10 mouse cellular contexts compared by ENCODE assay signal in genomic region chr17:27859131-27859530, GRCm38 (mm10). TPM values are rescaled to one million over a fixed set of nuclear protein-coding genes. Genes with fewer than 3 reads are reported as not detected.
DNase-seq lines count a peak whose midpoint lies in the region; ATAC-seq and TF ChIP-seq lines count a peak whose summit lies in the region.
"Had no signal": no experiment of that assay in that cellular context is flagged by ENCODE, and none has a peak within 500 bp of the region (broad histone marks: within the 10 kb centered on the region; RNA-seq: fewer than 3 reads in every experiment).

No protein-coding gene starts in this region.

- no peak for TF ChIP-seq EP300 in heart, adult 2 months (IDR thresholded peaks at IDR 0.05; ENCODE audit: insufficient read depth, low read depth, low read length)

- 41% methylated on average over 2 of the region's 2 CpGs for WGBS in heart, embryonic 11.5 days (ENCODE audit: insufficient replicate concordance)
- WGBS in heart, adult 2 months: 73% methylated on average over 2 of the region's 2 CpGs
- 46% methylated on average over 2 of the region's 2 CpGs for WGBS in neural tube, embryonic 12.5 days
- 28% methylated on average over 2 of the region's 2 CpGs for WGBS in neural tube, embryonic 15.5 days
- 21% methylated on average over 2 of the region's 2 CpGs for WGBS in liver, embryonic 12.5 days (ENCODE audit: insufficient replicate concordance)
- 81% methylated on average over 2 of the region's 2 CpGs for WGBS in lung, adult 2 months

- TF ChIP-seq CTCF in heart, adult 2 months (IDR thresholded peaks at IDR 0.05): no peak
- TF ChIP-seq CTCF in lung, adult 2 months (IDR thresholded peaks at IDR 0.05; ENCODE audit: insufficient read depth, low read length): no peak

- no peaks in the 10 kb centered on the region for H3K36me3 ChIP-seq in heart, embryonic 11.5 days (ENCODE audit: control insufficient read depth, insufficient read depth, low read length)
- H3K36me3 ChIP-seq in heart, adult 2 months (ENCODE audit: control insufficient read depth, insufficient read depth, low read length): no peaks in the 10 kb centered on the region
- peaks cover 3% of the 10 kb centered on the region; the same call in 1 of the 2 replicates for H3K36me3 ChIP-seq in neural tube, embryonic 12.5 days
- H3K36me3 ChIP-seq in neural tube, embryonic 15.5 days: peaks cover 7% of the 10 kb centered on the region; the same call in 1 of the 2 replicates
- H3K36me3 ChIP-seq in liver, embryonic 12.5 days: peaks cover 4% of the 10 kb centered on the region

- peak overlapping the region; percentile 39; the same call in 1 of the 2 replicates for H3K9ac ChIP-seq in heart, embryonic 11.5 days (ENCODE audit: low read depth, low read length)
- H3K9ac ChIP-seq in heart, adult 2 months (ENCODE audit: low read depth, low read length): no peak overlapping the region
- no peak overlapping the region for H3K9ac ChIP-seq in neural tube, embryonic 12.5 days
- no peak overlapping the region for H3K9ac ChIP-seq in neural tube, embryonic 15.5 days (replicated peaks)
- H3K9ac ChIP-seq in liver, embryonic 12.5 days: peak overlapping the region; percentile 94

- TF ChIP-seq POLR2A in heart, adult 2 months (IDR thresholded peaks at IDR 0.05; ENCODE audit: insufficient read depth, low read depth, low read length): no peak
- TF ChIP-seq POLR2A in lung, adult 2 months (IDR thresholded peaks at IDR 0.05; ENCODE audit: borderline replicate concordance, extremely low read depth, low read depth, low read length): no peak

- H3K27me3 ChIP-seq in heart, embryonic 11.5 days (ENCODE audit: control insufficient read depth, insufficient read depth, low read length): no peaks in the 10 kb centered on the region
- H3K27me3 ChIP-seq in heart, adult 2 months (ENCODE audit: control insufficient read depth, insufficient read depth, low read length): no peaks in the 10 kb centered on the region
- H3K27me3 ChIP-seq in neural tube, embryonic 12.5 days (replicated peaks): no peaks in the 10 kb centered on the region
- H3K27me3 ChIP-seq in neural tube, embryonic 15.5 days (replicated peaks): no peaks in the 10 kb centered on the region
- H3K27me3 ChIP-seq in liver, embryonic 12.5 days (replicated peaks): no peaks in the 10 kb centered on the region

- no peak for DNase-seq in heart, adult 2 months
- no peak for DNase-seq in lung, adult 2 months
- no peak for DNase-seq in ovary, postnatal 14 days (ENCODE audit: low spot score)
- no peak for DNase-seq in adrenal gland, adult (ENCODE audit: inconsistent age in 2 of 2, low spot score in 1 of 2)
- DNase-seq: kidney, adult 2 months; lung, postnatal 4 days had no signal

- no peak; the same call in 1 of the 2 replicates for ATAC-seq in heart, embryonic 11.5 days (replicated peaks; ENCODE audit: insufficient number of reproducible peaks, low FRiP score, low TSS enrichment)
- ATAC-seq in neural tube, embryonic 12.5 days (ENCODE audit: low FRiP score, low read depth): no peak
- no peak for ATAC-seq in neural tube, embryonic 15.5 days (ENCODE audit: low FRiP score)
- peak; percentile 78 for ATAC-seq in liver, embryonic 12.5 days

- H3K4me1 ChIP-seq in heart, embryonic 11.5 days (ENCODE audit: control insufficient read depth, insufficient read depth, low read length): peaks cover 24% of the 10 kb centered on the region
- H3K4me1 ChIP-seq in heart, adult 2 months (ENCODE audit: control insufficient read depth, insufficient read depth, low read length): peaks cover 6% of the 10 kb centered on the region
- peaks cover 25% of the 10 kb centered on the region for H3K4me1 ChIP-seq in neural tube, embryonic 12.5 days
- peaks cover 35% of the 10 kb centered on the region for H3K4me1 ChIP-seq in neural tube, embryonic 15.5 days
- H3K4me1 ChIP-seq in liver, embryonic 12.5 days: peaks cover 62% of the 10 kb centered on the region
- H3K4me1 ChIP-seq in lung, adult 2 months (ENCODE audit: control insufficient read depth, insufficient read depth, low read length): peaks cover 5% of the 10 kb centered on the region; the same call in 1 of the 2 replicates

- intact Hi-C loops in heart, adult 2 months (cut with DNase I): loop anchor here (5.0 kb wide), 1 partner anchor 48 kb away; the partner anchor contains the start of genes Anks1 and Taf11

- peak overlapping the region; percentile 13; the same call in 1 of the 2 replicates for H3K27ac ChIP-seq in heart, embryonic 11.5 days (ENCODE audit: low read depth, low read length)
- H3K27ac ChIP-seq in heart, adult 2 months: no peak overlapping the region
- no peak overlapping the region for H3K27ac ChIP-seq in neural tube, embryonic 12.5 days
- no peak overlapping the region for H3K27ac ChIP-seq in neural tube, embryonic 15.5 days (replicated peaks)
- peak overlapping the region; percentile 89 for H3K27ac ChIP-seq in liver, embryonic 12.5 days

- 0 out of 2 replicates have a peak overlapping the region, but pooled peaks have one; percentile 8 for H3K4me3 ChIP-seq in heart, embryonic 11.5 days (ENCODE audit: low read depth, low read length)
- H3K4me3 ChIP-seq in heart, adult 2 months: no peak overlapping the region
- no peak overlapping the region for H3K4me3 ChIP-seq in neural tube, embryonic 12.5 days
- no peak overlapping the region for H3K4me3 ChIP-seq in neural tube, embryonic 15.5 days (replicated peaks)
- peak overlapping the region; percentile 94 for H3K4me3 ChIP-seq in liver, embryonic 12.5 days
- H3K4me3 ChIP-seq in lung, adult 2 months (replicated peaks; ENCODE audit: extremely low read depth, low read depth, low read length): no peak overlapping the region

- H3K9me3 ChIP-seq in heart, embryonic 11.5 days (replicated peaks; ENCODE audit: control insufficient read depth, low read length): no peaks in the 10 kb centered on the region
- no peaks in the 10 kb centered on the region for H3K9me3 ChIP-seq in neural tube, embryonic 12.5 days
- H3K9me3 ChIP-seq in neural tube, embryonic 15.5 days (replicated peaks): no peaks in the 10 kb centered on the region
- no peaks in the 10 kb centered on the region for H3K9me3 ChIP-seq in liver, embryonic 12.5 days (replicated peaks)

- H3K79me2 ChIP-seq in heart, adult 2 months (replicated peaks; ENCODE audit: control insufficient read depth, insufficient read depth, low read length): peaks cover 5% of the 10 kb centered on the region

- H3K4me2 ChIP-seq in heart, embryonic 11.5 days: peak overlapping the region; percentile 79
- peak overlapping the region; percentile 94 for H3K4me2 ChIP-seq in neural tube, embryonic 12.5 days (replicated peaks)
- H3K4me2 ChIP-seq in neural tube, embryonic 15.5 days: no peak overlapping the region
- peak overlapping the region; percentile 99 for H3K4me2 ChIP-seq in liver, embryonic 12.5 days

RNA-seq across cellular contexts. Expression of gene Uhrf1bp1, which starts 2.9 kb away (rescaled TPM):
- 3.8 and 4.1 TPM in 2 replicates for polyA plus RNA-seq in heart, embryonic 11.5 days (2014; fragmentation: Nextera tagmentation; extraction: Ambion mirVana)
- 10 to 100 TPM; 14.7 to 19.4 TPM for total RNA-seq in heart, adult 2 months (2021)
- polyA plus RNA-seq in heart, adult 2 months (2012; rRNA removed): 5.3 and 10.1 TPM in 2 replicates
- 7.8 TPM in 2 replicates for polyA plus RNA-seq in neural tube, embryonic 12.5 days (2016; fragmentation: Nextera tagmentation; extraction: Ambion mirVana)
- 6.0 and 6.1 TPM in 2 replicates for polyA plus RNA-seq in neural tube, embryonic 15.5 days (2015; fragmentation: Nextera tagmentation; extraction: Ambion mirVana)
- 4.5 and 5.0 TPM in 2 replicates for polyA plus RNA-seq in liver, embryonic 12.5 days (2016; fragmentation: Nextera tagmentation; extraction: Ambion mirVana)
- polyA plus RNA-seq in lung, adult 2 months (2012; rRNA removed): 8.4 and 8.5 TPM in 2 replicates

RNA-seq across cellular contexts. Expression of gene Snrpc, which starts 21.2 kb away (rescaled TPM):
- polyA plus RNA-seq in heart, embryonic 11.5 days (2014; fragmentation: Nextera tagmentation; extraction: Ambion mirVana): 226 and 242 TPM in 2 replicates
- total RNA-seq in heart, adult 2 months (2021): 10 to 100 TPM; 44.5 to 55.2 TPM
- 43.4 and 52.4 TPM in 2 replicates for polyA plus RNA-seq in heart, adult 2 months (2012; rRNA removed)
- 322 and 330 TPM in 2 replicates for polyA plus RNA-seq in neural tube, embryonic 12.5 days (2016; fragmentation: Nextera tagmentation; extraction: Ambion mirVana)
- polyA plus RNA-seq in neural tube, embryonic 15.5 days (2015; fragmentation: Nextera tagmentation; extraction: Ambion mirVana): 211 and 227 TPM in 2 replicates
- polyA plus RNA-seq in liver, embryonic 12.5 days (2016; fragmentation: Nextera tagmentation; extraction: Ambion mirVana): 200 and 212 TPM in 2 replicates
- polyA plus RNA-seq in lung, adult 2 months (2012; rRNA removed): 81.0 and 90.0 TPM in 2 replicates

RNA-seq across cellular contexts. Expression of gene D17Wsu92e, which starts 38.7 kb away (rescaled TPM):
- 11.8 and 12.5 TPM in 2 replicates for polyA plus RNA-seq in heart, embryonic 11.5 days (2014; fragmentation: Nextera tagmentation; extraction: Ambion mirVana)
- total RNA-seq in heart, adult 2 months (2021): 100 to 1,000 TPM; 136 to 151 TPM
- 112 and 163 TPM in 2 replicates for polyA plus RNA-seq in heart, adult 2 months (2012; rRNA removed)
- polyA plus RNA-seq in neural tube, embryonic 12.5 days (2016; fragmentation: Nextera tagmentation; extraction: Ambion mirVana): 11.5 and 12.1 TPM in 2 replicates
- 9.3 and 12.2 TPM in 2 replicates for polyA plus RNA-seq in neural tube, embryonic 15.5 days (2015; fragmentation: Nextera tagmentation; extraction: Ambion mirVana)
- polyA plus RNA-seq in liver, embryonic 12.5 days (2016; fragmentation: Nextera tagmentation; extraction: Ambion mirVana): 17.1 and 19.5 TPM in 2 replicates
- 95.1 and 131 TPM in 2 replicates for polyA plus RNA-seq in lung, adult 2 months (2012; rRNA removed)

RNA-seq across cellular contexts. Expression of gene Anks1, which starts 50.0 kb away (rescaled TPM):
- 5.5 and 6.9 TPM in 2 replicates for polyA plus RNA-seq in heart, embryonic 11.5 days (2014; fragmentation: Nextera tagmentation; extraction: Ambion mirVana)
- total RNA-seq in heart, adult 2 months (2021): 10 to 100 TPM; 51.6 to 76.4 TPM
- 64.4 and 90.1 TPM in 2 replicates for polyA plus RNA-seq in heart, adult 2 months (2012; rRNA removed)
- polyA plus RNA-seq in neural tube, embryonic 12.5 days (2016; fragmentation: Nextera tagmentation; extraction: Ambion mirVana): 84.6 and 93.6 TPM in 2 replicates
- polyA plus RNA-seq in neural tube, embryonic 15.5 days (2015; fragmentation: Nextera tagmentation; extraction: Ambion mirVana): 46.3 and 50.4 TPM in 2 replicates
- polyA plus RNA-seq in liver, embryonic 12.5 days (2016; fragmentation: Nextera tagmentation; extraction: Ambion mirVana): 6.7 and 7.5 TPM in 2 replicates
- polyA plus RNA-seq in lung, adult 2 months (2012; rRNA removed): 89.4 and 97.9 TPM in 2 replicates

RNA-seq across cellular contexts. Expression of gene Taf11, which starts 50.5 kb away (rescaled TPM):
- polyA plus RNA-seq in heart, embryonic 11.5 days (2014; fragmentation: Nextera tagmentation; extraction: Ambion mirVana): 50.4 and 53.0 TPM in 2 replicates
- 10 to 100 TPM; 21.5 to 21.6 TPM for total RNA-seq in heart, adult 2 months (2021)
- 12.5 and 13.2 TPM in 2 replicates for polyA plus RNA-seq in heart, adult 2 months (2012; rRNA removed)
- polyA plus RNA-seq in neural tube, embryonic 12.5 days (2016; fragmentation: Nextera tagmentation; extraction: Ambion mirVana): 83.8 and 96.5 TPM in 2 replicates
- 52.6 and 58.4 TPM in 2 replicates for polyA plus RNA-seq in neural tube, embryonic 15.5 days (2015; fragmentation: Nextera tagmentation; extraction: Ambion mirVana)
- 36.4 and 40.6 TPM in 2 replicates for polyA plus RNA-seq in liver, embryonic 12.5 days (2016; fragmentation: Nextera tagmentation; extraction: Ambion mirVana)
- polyA plus RNA-seq in lung, adult 2 months (2012; rRNA removed): 8.3 and 11.5 TPM in 2 replicates

Comparison
In these comparisons a context has a peak if more than half of its experiments do, and no peak if none do; other contexts are left out.
1. H3K27ac ChIP-seq: peak in heart, embryonic 11.5 days (single experiment) and liver, embryonic 12.5 days (single experiment); none in heart, adult 2 months (single experiment), neural tube, embryonic 12.5 days (single experiment) and neural tube, embryonic 15.5 days (single experiment).
2. H3K4me3 ChIP-seq: peak in heart, embryonic 11.5 days (single experiment) and liver, embryonic 12.5 days (single experiment); none in heart, adult 2 months (single experiment), neural tube, embryonic 12.5 days (single experiment), neural tube, embryonic 15.5 days (single experiment) and lung, adult 2 months (single experiment).
3. H3K9ac ChIP-seq: peak in heart, embryonic 11.5 days (single experiment) and liver, embryonic 12.5 days (single experiment); none in heart, adult 2 months (single experiment), neural tube, embryonic 12.5 days (single experiment) and neural tube, embryonic 15.5 days (single experiment).